Mouse (Mus musculus): ENCODE measurements at regions not wholly inside any gene's neighbourhood (a gene's known extent, or its start where the extent isn't known, plus 50 kb on each side); places are given as distances from the start of the nearest gene placed in this dataset.

GRCm38 (mm10) chr14:94860191-94860590, 969.7 kb upstream of the Pcdh9 start:
- ATAC-seq (ENCODE audit: insufficient read depth, low FRiP score, low TSS enrichment) (no peak), DNase-seq (ENCODE audit: low spot score) (no peak)
- H3K36me3 ChIP-seq (ENCODE audit: control insufficient read depth, insufficient read depth, low read length) = no peaks in the 10 kb centered on the region
- H3K4me2 ChIP-seq (ENCODE audit: low read depth) = no peak overlapping the region
- no peak overlapping the region for H3K9ac ChIP-seq (ENCODE audit: low read length)
- H3K4me1 ChIP-seq (ENCODE audit: control insufficient read depth, insufficient read depth, low read length) = no peaks in the 10 kb centered on the region
- no peaks in the 10 kb centered on the region for H3K27me3 ChIP-seq (ENCODE audit: control insufficient read depth, insufficient read depth, low read length)
- H3K9me3 ChIP-seq (ENCODE audit: control insufficient read depth, low read length) = no peaks in the 10 kb centered on the region
- no peak overlapping the region for H3K4me3 ChIP-seq (ENCODE audit: low read depth, low read length)
- H3K27ac ChIP-seq (ENCODE audit: low read depth, low read length) = no peak overlapping the region

- no peak for ATAC-seq (ENCODE audit: insufficient read depth, low FRiP score, low TSS enrichment)
- DNase-seq (ENCODE audit: low spot score) = no peak
- H3K4me1 ChIP-seq (ENCODE audit: control insufficient read depth, insufficient read depth, low read length) = no peaks in the 10 kb centered on the region
These were observed 978.5 kb upstream of the Pcdh9 start for GRCm38 (mm10) chr14:94869011-94869410.

GRCm38 (mm10) chr14:94886054-94886453, 995.0 kb upstream of the 4921530L21Rik start:
- Histone ChIP-seq H3K27me3 (ENCODE audit: control insufficient read depth, insufficient read depth, low read length) (no peaks in the 10 kb centered on the region), H3K36me3 (ENCODE audit: control insufficient read depth, insufficient read depth, low read length) (no peaks in the 10 kb centered on the region), H3K27ac (ENCODE audit: low read depth, low read length) (no peak overlapping the region), H3K9me3 (ENCODE audit: control insufficient read depth, low read length) (no peaks in the 10 kb centered on the region), H3K4me2 (ENCODE audit: low read depth) (no peak overlapping the region), H3K9ac (ENCODE audit: low read length) (no peak overlapping the region), H3K4me3 (ENCODE audit: low read depth, low read length) (no peak overlapping the region), H3K4me1 (ENCODE audit: control insufficient read depth, insufficient read depth, low read length) (no peaks in the 10 kb centered on the region)
- no peak for DNase-seq (ENCODE audit: low spot score)
- WGBS = 59% methylated on average over 3 of the region's 3 CpGs
- ATAC-seq (ENCODE audit: insufficient read depth, low FRiP score, low TSS enrichment) = peak; percentile 78

More at GRCm38 (mm10) chr14:94869011-94869410, 978.5 kb upstream of the Pcdh9 start:
- H3K9me3 ChIP-seq (ENCODE audit: control insufficient read depth, low read length) = no peaks in the 10 kb centered on the region
- no peak overlapping the region for H3K9ac ChIP-seq (ENCODE audit: low read length)
- no peak overlapping the region for H3K4me2 ChIP-seq (ENCODE audit: low read depth)
- H3K27ac ChIP-seq (ENCODE audit: low read depth, low read length) = no peak overlapping the region
- H3K4me3 ChIP-seq (ENCODE audit: low read depth, low read length) = no peak overlapping the region
- H3K27me3 ChIP-seq (ENCODE audit: control insufficient read depth, insufficient read depth, low read length) = no peaks in the 10 kb centered on the region
- WGBS = 80% methylated on average over 2 of the region's 2 CpGs
- no peaks in the 10 kb centered on the region for H3K36me3 ChIP-seq (ENCODE audit: control insufficient read depth, insufficient read depth, low read length)

GRCm38 (mm10) chr14:94895261-94895769, 985.7 kb upstream of the 4921530L21Rik start:
- H3K4me3 ChIP-seq (ENCODE audit: low read depth, low read length) = no peak overlapping the region
- DNase-seq (ENCODE audit: low spot score) (no peak), ATAC-seq (ENCODE audit: insufficient read depth, low FRiP score, low TSS enrichment) (no peak)
- no peak overlapping the region for H3K9ac ChIP-seq (ENCODE audit: low read length)
- H3K36me3 ChIP-seq (ENCODE audit: control insufficient read depth, insufficient read depth, low read length) = no peaks in the 10 kb centered on the region
- H3K9me3 ChIP-seq (ENCODE audit: control insufficient read depth, low read length) = no peaks in the 10 kb centered on the region
- H3K4me2 ChIP-seq (ENCODE audit: low read depth) = no peak overlapping the region
- H3K27ac ChIP-seq (ENCODE audit: low read depth, low read length) = no peak overlapping the region
- no peaks in the 10 kb centered on the region for H3K27me3 ChIP-seq (ENCODE audit: control insufficient read depth, insufficient read depth, low read length)
- H3K4me1 ChIP-seq (ENCODE audit: control insufficient read depth, insufficient read depth, low read length) = no peaks in the 10 kb centered on the region
- 84% methylated on average over 3 of the region's 3 CpGs for WGBS

GRCm38 (mm10) chr14:94898667-94899281, 982.3 kb upstream of the 4921530L21Rik start:
- ATAC-seq (ENCODE audit: insufficient read depth, low FRiP score, low TSS enrichment) (peak; percentile 72), DNase-seq (ENCODE audit: low spot score) (peak; percentile 51)
- H3K27me3 ChIP-seq (ENCODE audit: control insufficient read depth, insufficient read depth, low read length) = no peaks in the 10 kb centered on the region
- no peaks in the 10 kb centered on the region for H3K36me3 ChIP-seq (ENCODE audit: control insufficient read depth, insufficient read depth, low read length)
- no peaks in the 10 kb centered on the region for H3K9me3 ChIP-seq (ENCODE audit: control insufficient read depth, low read length)
- H3K4me3 ChIP-seq (ENCODE audit: low read depth, low read length) = no peak overlapping the region
- H3K9ac ChIP-seq (ENCODE audit: low read length) = no peak overlapping the region
- H3K4me2 ChIP-seq (ENCODE audit: low read depth) = no peak overlapping the region
- no peaks in the 10 kb centered on the region for H3K4me1 ChIP-seq (ENCODE audit: control insufficient read depth, insufficient read depth, low read length)
- no peak overlapping the region for H3K27ac ChIP-seq (ENCODE audit: low read depth, low read length)
- WGBS = 38% methylated on average over 6 of the region's 6 CpGs

GRCm38 (mm10) chr14:94912326-94912725, 968.7 kb upstream of the 4921530L21Rik start:
- no peak overlapping the region for H3K4me2 ChIP-seq (ENCODE audit: low read depth)
- no peak overlapping the region for H3K9ac ChIP-seq (ENCODE audit: low read length)
- no peaks in the 10 kb centered on the region for H3K4me1 ChIP-seq (ENCODE audit: control insufficient read depth, insufficient read depth, low read length)
- no peak for DNase-seq (ENCODE audit: low spot score)
- H3K4me3 ChIP-seq (ENCODE audit: low read depth, low read length) = no peak overlapping the region
- no peak overlapping the region for H3K27ac ChIP-seq (ENCODE audit: low read depth, low read length)
- no peak for ATAC-seq (ENCODE audit: insufficient read depth, low FRiP score, low TSS enrichment)
- H3K27me3 ChIP-seq (ENCODE audit: control insufficient read depth, insufficient read depth, low read length) = no peaks in the 10 kb centered on the region
- WGBS = 97% methylated on average over 1 of the region's 1 CpGs
- H3K9me3 ChIP-seq (ENCODE audit: control insufficient read depth, low read length) = no peaks in the 10 kb centered on the region
- H3K36me3 ChIP-seq (ENCODE audit: control insufficient read depth, insufficient read depth, low read length) = no peaks in the 10 kb centered on the region

GRCm38 (mm10) chr14:94941416-94941815, 939.6 kb upstream of the 4921530L21Rik start:
- H3K27me3 ChIP-seq (ENCODE audit: control insufficient read depth, insufficient read depth, low read length) = no peaks in the 10 kb centered on the region
- H3K4me3 ChIP-seq (ENCODE audit: low read depth, low read length) = no peak overlapping the region
- ATAC-seq (ENCODE audit: insufficient read depth, low FRiP score, low TSS enrichment) = no peak
- H3K4me2 ChIP-seq (ENCODE audit: low read depth) = no peak overlapping the region
- no peak overlapping the region for H3K27ac ChIP-seq (ENCODE audit: low read depth, low read length)
- DNase-seq (ENCODE audit: low spot score) = no peak
- H3K4me1 ChIP-seq (ENCODE audit: control insufficient read depth, insufficient read depth, low read length) = no peaks in the 10 kb centered on the region
- no peaks in the 10 kb centered on the region for H3K36me3 ChIP-seq (ENCODE audit: control insufficient read depth, insufficient read depth, low read length)
- 86% methylated on average over 3 of the region's 3 CpGs for WGBS
- no peak overlapping the region for H3K9ac ChIP-seq (ENCODE audit: low read length)
- no peaks in the 10 kb centered on the region for H3K9me3 ChIP-seq (ENCODE audit: control insufficient read depth, low read length)
